13 mouse cellular contexts compared by ENCODE assay signal in the genomic region with DNA sequence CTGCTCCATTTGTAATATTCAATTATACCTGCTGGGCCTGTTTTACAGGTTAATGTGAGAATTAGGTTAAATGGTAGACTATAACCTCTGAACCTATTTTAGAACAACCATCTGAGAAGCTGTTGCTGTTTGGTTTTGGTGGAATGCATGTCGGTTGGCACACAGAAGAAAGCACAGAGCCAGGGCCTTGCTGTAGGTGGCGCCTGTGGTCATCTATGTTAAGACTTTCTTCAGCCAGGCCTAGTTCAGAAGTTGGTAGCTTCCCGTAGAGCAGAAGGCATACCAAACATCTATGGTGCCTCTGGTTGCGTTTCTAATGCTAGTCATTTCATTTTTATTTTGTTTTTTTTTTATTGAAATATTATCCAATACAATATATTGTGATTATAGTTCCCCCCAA.
DNase-seq lines count a peak whose midpoint lies in the region; ATAC-seq lines count a peak whose summit lies in the region.
"Had no signal": no experiment of that assay in that cellular context is flagged by ENCODE, and none has a peak within 500 bp of the region (broad histone marks: within the 10 kb centered on the region; RNA-seq: fewer than 3 reads in every experiment).

No protein-coding gene starts in this region.

- DNase-seq in adrenal gland, postnatal 10 days, result peak; percentile 1
- DNase-seq in adrenal gland, adult 2 months, result no peak
- peak; percentile 16 for DNase-seq in left cerebral cortex, postnatal 4 days
- DNase-seq in left cerebral cortex, adult 11 months (ENCODE audit: low spot score), result no peak
- peak; percentile 29 for DNase-seq in brain, adult 2 months (ENCODE audit: low read depth, low spot score)
- peak; percentile 20 to 61 for DNase-seq in cerebellum, postnatal 25 days
- DNase-seq in right cerebral cortex, adult 2 months (ENCODE audit: low spot score in 2 of 2), result no peak
- DNase-seq: adrenal gland, adult 8-10 months; layer of hippocampus, postnatal 36 days; spleen, adult 18-20 months; thymus, adult 2 months had no signal

- no peak for ATAC-seq in activated CD4-positive, CD25-positive, alpha-beta regulatory T cell, adult 4 months
- ATAC-seq: hindbrain, embryonic 16.5 days had no signal

- intact Hi-C loops in left cerebral cortex, postnatal 4 days (cut with DNase I), result no loop called here

Comparison
In these comparisons a context has a peak if more than half of its experiments do, and no peak if none do; other contexts are left out.
1. DNase-seq: peak in adrenal gland, postnatal 10 days (single experiment), left cerebral cortex, postnatal 4 days (single experiment), brain, adult 2 months (single experiment) and cerebellum, postnatal 25 days (2 of 2); none in adrenal gland, adult 2 months (single experiment), left cerebral cortex, adult 11 months (single experiment) and right cerebral cortex, adult 2 months (0 of 2).